Mouse (Mus musculus) small intestine, adult 2 months (tissue): Measurements from ENCODE around the gene Lrba.

Source experiments
- CTCF ChIP-seq: fragments of 200-500 bp; IDR thresholded peaks from 2 replicates; pipeline ENCODE4 v1.5.1; 2012; ENCODE audit warnings: low read depth, mild to moderate bottlenecking, control low read depth, inconsistent platforms, low read length, moderate library complexity, mixed read lengths; ENCODE audit not compliant: insufficient replicate concordance, insufficient read length; ENCODE audit errors: extremely low read depth
- POLR2A ChIP-seq: fragments of 200-500 bp; IDR thresholded peaks from 2 replicates; pipeline ENCODE4 v1.6.1; 2012; ENCODE audit warnings: low read depth, mild to moderate bottlenecking, control low read depth, inconsistent platforms, low read length, moderate library complexity

GRCm38 (mm10) chr3:86754178-86754577, 529.7 kb downstream of the Lrba start:
- TF ChIP-seq POLR2A: no peak
- TF ChIP-seq CTCF: no peak
